Comparison of ENCODE assay signal across 7 mouse cellular contexts in genomic region chr9:75313832-75314516, GRCm38 (mm10). TPM values are rescaled to one million over a fixed set of nuclear protein-coding genes. Genes with fewer than 3 reads are reported as not detected.
DNase-seq lines count a peak whose midpoint lies in the region; ATAC-seq and TF ChIP-seq lines count a peak whose summit lies in the region.

No protein-coding gene starts in this region.

- no peaks in the 10 kb centered on the region for H3K27me3 ChIP-seq in intestine, postnatal 0 days (replicated peaks; ENCODE audit: control insufficient read depth, insufficient read depth, low read length)
- H3K27me3 ChIP-seq in limb, embryonic 11.5 days (ENCODE audit: control insufficient read depth, insufficient read depth, low read length): no peaks in the 10 kb centered on the region
- H3K27me3 ChIP-seq in midbrain, embryonic 13.5 days: no peaks in the 10 kb centered on the region

- H3K4me1 ChIP-seq in intestine, postnatal 0 days (replicated peaks; ENCODE audit: control insufficient read depth, insufficient read depth, low read length): peaks cover 5% of the 10 kb centered on the region; the same call in 1 of the 2 replicates
- H3K4me1 ChIP-seq in limb, embryonic 11.5 days (ENCODE audit: control insufficient read depth, insufficient read depth, low read length): peaks cover 7% of the 10 kb centered on the region; the same call in 1 of the 2 replicates
- H3K4me1 ChIP-seq in midbrain, embryonic 13.5 days (replicated peaks): peaks cover 29% of the 10 kb centered on the region

- H3K9me3 ChIP-seq in intestine, postnatal 0 days (ENCODE audit: control insufficient read depth): no peaks in the 10 kb centered on the region
- H3K9me3 ChIP-seq in limb, embryonic 11.5 days (ENCODE audit: control insufficient read depth, low read length): no peaks in the 10 kb centered on the region
- no peaks in the 10 kb centered on the region for H3K9me3 ChIP-seq in midbrain, embryonic 13.5 days

- DNase-seq in adrenal gland, adult 18-20 months (ENCODE audit: low spot score in 2 of 2): peak; percentile 79 to 82
- peak; percentile 83 for DNase-seq in embryo, embryonic 10 days (ENCODE audit: low spot score)
- peak; percentile 72 to 83 for DNase-seq in gastrocnemius, postnatal 4 days (ENCODE audit: low spot score in 2 of 2)
- DNase-seq in limb, embryonic 11.5 days (ENCODE audit: low spot score): peak; percentile 86
- peak; percentile 47 to 74 for DNase-seq in spleen, adult 18-20 months

- peak overlapping the region; percentile 94 for H3K4me2 ChIP-seq in intestine, postnatal 0 days (replicated peaks; ENCODE audit: low read depth)
- H3K4me2 ChIP-seq in limb, embryonic 11.5 days (ENCODE audit: low read depth, severe bottlenecking): peak overlapping the region; percentile 94
- peak overlapping the region; percentile 66 for H3K4me2 ChIP-seq in midbrain, embryonic 13.5 days (replicated peaks)

- WGBS in intestine, postnatal 0 days: under 1% methylated on average over 51 of the region's 52 CpGs
- WGBS in limb, embryonic 11.5 days: 1% methylated on average over 51 of the region's 52 CpGs
- under 1% methylated on average over 49 of the region's 52 CpGs for WGBS in midbrain, embryonic 13.5 days

- peak overlapping the region; percentile 60 for H3K9ac ChIP-seq in intestine, postnatal 0 days (ENCODE audit: low read depth, low read length)
- peak overlapping the region; percentile 68 for H3K9ac ChIP-seq in limb, embryonic 11.5 days (ENCODE audit: low read length)
- peak overlapping the region; percentile 83 for H3K9ac ChIP-seq in midbrain, embryonic 13.5 days (replicated peaks)

- H3K36me3 ChIP-seq in intestine, postnatal 0 days (ENCODE audit: control insufficient read depth, insufficient read depth): no peaks in the 10 kb centered on the region
- H3K36me3 ChIP-seq in limb, embryonic 11.5 days (ENCODE audit: control insufficient read depth, insufficient read depth, low read length): no peaks in the 10 kb centered on the region
- peaks cover 7% of the 10 kb centered on the region; the same call in 1 of the 2 replicates for H3K36me3 ChIP-seq in midbrain, embryonic 13.5 days

- peak overlapping the region; percentile 66 for H3K27ac ChIP-seq in intestine, postnatal 0 days (ENCODE audit: low read depth, low read length)
- no peak overlapping the region for H3K27ac ChIP-seq in limb, embryonic 11.5 days (replicated peaks; ENCODE audit: low read depth, low read length)
- H3K27ac ChIP-seq in midbrain, embryonic 13.5 days: peak overlapping the region; percentile 86

- ATAC-seq in intestine, postnatal 0 days: peak; percentile 64
- ATAC-seq in limb, embryonic 11.5 days (ENCODE audit: insufficient number of reproducible peaks, low FRiP score, low TSS enrichment, low read depth): peak; percentile 86
- ATAC-seq in midbrain, embryonic 13.5 days: peak; percentile 88

- TF ChIP-seq CTCF in intestine, postnatal 0 days (IDR thresholded peaks at IDR 0.05; ENCODE audit: low read depth): no peak; the same call in 1 of the 2 replicates

- peak overlapping the region; percentile 76 for H3K4me3 ChIP-seq in intestine, postnatal 0 days (ENCODE audit: low read depth, low read length)
- peak overlapping the region; percentile 59 for H3K4me3 ChIP-seq in limb, embryonic 11.5 days (ENCODE audit: low read depth, low read length)
- H3K4me3 ChIP-seq in midbrain, embryonic 13.5 days (replicated peaks): peak overlapping the region; percentile 77

RNA-seq across cellular contexts. Expression of gene Gnb5, which starts 7.9 kb away (rescaled TPM):
- 10 to 100 TPM; 46.8 to 66.4 TPM for total RNA-seq in adrenal gland, adult 18-20 months (2021)
- total RNA-seq in gastrocnemius, postnatal 4 days (2021): 10 to 100 TPM; 12.1 to 14.9 TPM
- polyA plus RNA-seq in intestine, postnatal 0 days (2015; fragmentation: Nextera tagmentation; extraction: Ambion mirVana): 11.2 and 11.3 TPM in 2 replicates
- polyA plus RNA-seq in limb, embryonic 11.5 days (2014; fragmentation: Nextera tagmentation; extraction: Ambion mirVana): 20.8 and 23.0 TPM in 2 replicates
- 46.4 and 50.2 TPM in 2 replicates for polyA plus RNA-seq in midbrain, embryonic 13.5 days (2015; fragmentation: Nextera tagmentation; extraction: Ambion mirVana)

RNA-seq across cellular contexts. Expression of gene Bcl2l10, which starts 33.6 kb away (rescaled TPM):
- total RNA-seq in adrenal gland, adult 18-20 months (2021): under 1 TPM in 1 of 2 experiments, not detected in 1; 0.99 TPM
- not detected for total RNA-seq in gastrocnemius, postnatal 4 days (2021)
- polyA plus RNA-seq in intestine, postnatal 0 days (2015; fragmentation: Nextera tagmentation; extraction: Ambion mirVana): not detected in 2 replicates
- polyA plus RNA-seq in limb, embryonic 11.5 days (2014; fragmentation: Nextera tagmentation; extraction: Ambion mirVana): not detected in 2 replicates
- not detected in 2 replicates for polyA plus RNA-seq in midbrain, embryonic 13.5 days (2015; fragmentation: Nextera tagmentation; extraction: Ambion mirVana)
